Mouse (Mus musculus) embryonic facial prominence, embryonic 11.5 days (tissue): ENCODE results near the gene Galnt16. TPM values are rescaled to one million over a fixed set of nuclear protein-coding genes. Genes with fewer than 3 reads are reported as not detected.

Experiments used
- ATAC-seq: fragments of 200-750 bp; cut with Nextera tagmentation; replicated peaks from 2 replicates; pipeline ENCODE4 v1.8.0; 2017; ENCODE audit warnings: low read depth; ENCODE audit not compliant: insufficient number of reproducible peaks, low FRiP score, low TSS enrichment
- DNase-seq: peaks from one replicate; pipeline ENCODE4 v3.0.0-alpha.2; 2015; ENCODE audit warnings: low spot score
- H3K27ac ChIP-seq: fragments of 300-500 bp; sonication (generic); replicated peaks from 2 replicates; pipeline ENCODE4 v1.5.1; 2014; ENCODE audit warnings: mild to moderate bottlenecking, low read depth, low read length, control low read depth
- H3K27me3 ChIP-seq: fragments of 300-500 bp; sonication (generic); 2 replicates; pipeline ENCODE4 v1.6.1; 2014; ENCODE audit warnings: mild to moderate bottlenecking, low read length, moderate library complexity, mixed read lengths; ENCODE audit not compliant: control insufficient read depth, insufficient read depth
- H3K36me3 ChIP-seq: fragments of 300-500 bp; sonication (generic); replicated peaks from 2 replicates; pipeline ENCODE4 v1.6.1; 2014; ENCODE audit warnings: low read depth, mild to moderate bottlenecking, low read length, moderate library complexity, mixed read lengths; ENCODE audit not compliant: control insufficient read depth, insufficient read depth
- H3K4me1 ChIP-seq: fragments of 300-500 bp; sonication (generic); 2 replicates; pipeline ENCODE4 v1.6.1; 2014; ENCODE audit warnings: low read length, mixed read lengths; ENCODE audit not compliant: control insufficient read depth, insufficient read depth
- H3K4me2 ChIP-seq: fragments of 300-500 bp; sonication (generic); 2 replicates; pipeline ENCODE4 v1.6.1; 2014; ENCODE audit warnings: low read depth, mild to moderate bottlenecking, control low read depth, low read length, moderate library complexity
- H3K4me3 ChIP-seq: fragments of 300-500 bp; sonication (generic); 2 replicates; pipeline ENCODE4 v1.5.1; 2014; ENCODE audit warnings: low read depth, low read length, control low read depth
- H3K9ac ChIP-seq: fragments of 300-500 bp; sonication (generic); replicated peaks from 2 replicates; pipeline ENCODE4 v1.6.1; 2014; ENCODE audit warnings: mild to moderate bottlenecking, control low read depth, low read length
- H3K9me3 ChIP-seq: fragments of 300-500 bp; sonication (generic); replicated peaks from 2 replicates; pipeline ENCODE4 v1.6.1; 2016; ENCODE audit warnings: mild to moderate bottlenecking, low read length, inconsistent platforms, mixed read lengths; ENCODE audit not compliant: control insufficient read depth
- WGBS: fragments of 180-500 bp; shearing (Covaris S2); extraction: QIAGEN DNeasy Blood & Tissue Kit; methylation state at CpG from one replicate; pipeline ENCODE4 v1.1.7; 2014; 5-methylcytosine and 5-hydroxymethylcytosine counted together
- polyA plus RNA-seq: library from polyadenylated mRNA; unstranded; fragments of >200 nt; fragmentation: Nextera tagmentation; extraction: Ambion mirVana; gene quantifications from 2 replicates; pipeline ENCODE4 v1.2.1, GENCODE M21; 2014

Gene Galnt16
- polyA plus RNA-seq, 1 experiment from 2014 or later, result 6.9 TPM

DNA sequence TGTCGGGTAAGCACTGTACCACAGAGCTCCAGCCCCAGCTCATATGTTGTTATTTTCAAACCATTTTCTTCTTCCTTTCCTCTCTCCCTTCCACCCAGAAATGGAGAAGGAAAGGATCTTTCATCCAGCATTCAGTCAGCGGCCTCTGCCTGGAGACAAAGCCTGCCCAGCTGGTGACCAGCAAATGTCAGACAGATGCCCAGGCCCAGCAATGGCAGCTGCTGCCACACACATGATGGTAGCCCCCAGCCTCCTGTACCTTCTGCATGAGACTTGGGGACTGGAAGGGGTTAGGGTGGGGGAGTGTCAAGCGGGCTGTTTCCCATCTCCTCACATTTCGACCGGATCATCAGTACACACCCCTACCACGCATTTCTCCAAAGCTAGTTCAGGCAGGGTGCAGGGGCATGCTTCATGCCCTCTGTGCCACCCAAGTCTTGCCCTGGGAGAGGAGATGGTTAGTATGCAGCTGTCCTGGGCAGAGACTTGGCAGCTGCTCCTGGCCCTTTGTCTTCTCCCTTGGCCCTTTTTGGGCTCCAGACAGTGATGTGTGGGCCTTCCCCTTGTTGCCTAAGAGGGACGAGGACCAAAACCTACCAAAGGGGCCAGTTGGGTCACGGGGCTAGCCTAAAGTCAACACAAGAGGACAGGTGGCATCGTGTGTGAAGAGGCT, 83.7 kb downstream of the Galnt16 start:
- no peaks in the 10 kb centered on the region for H3K27me3 ChIP-seq
- H3K4me1 ChIP-seq, result no peaks in the 10 kb centered on the region
- H3K9me3 ChIP-seq, result no peaks in the 10 kb centered on the region
- no peak overlapping the region for H3K4me3 ChIP-seq
- ATAC-seq, result no peak
- H3K27ac ChIP-seq, result no peak overlapping the region
- DNase-seq, result no peak
- H3K9ac ChIP-seq, result no peak overlapping the region
- H3K4me2 ChIP-seq, result no peak overlapping the region
- H3K36me3 ChIP-seq, result no peaks in the 10 kb centered on the region
- WGBS, result 83% methylated on average over 9 of the region's 9 CpGs

DNA sequence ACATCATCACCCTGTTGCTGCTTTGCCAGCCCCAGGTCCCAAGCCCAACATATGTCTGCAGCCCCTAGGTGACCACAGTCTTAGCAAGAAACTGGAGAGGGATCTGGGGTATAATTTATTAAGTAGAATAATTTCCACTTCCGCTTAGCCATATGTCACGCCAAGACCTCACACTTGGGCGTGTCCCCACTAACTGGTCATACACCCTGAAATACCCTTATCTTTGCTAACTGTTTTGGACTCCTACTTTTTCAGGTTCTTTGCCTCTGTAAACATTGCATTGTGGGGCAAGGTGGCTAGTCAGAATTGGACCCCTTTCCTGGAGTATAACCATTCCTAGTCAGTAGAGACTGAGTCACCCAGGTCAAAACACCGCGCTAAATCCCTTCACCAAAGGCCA, 84.4 kb downstream of the Galnt16 start:
- no peaks in the 10 kb centered on the region for H3K9me3 ChIP-seq
- ATAC-seq (no peak), DNase-seq (no peak)
- WGBS, result 92% methylated on average over 5 of the region's 5 CpGs
- no peaks in the 10 kb centered on the region for H3K4me1 ChIP-seq
- H3K36me3 ChIP-seq, result no peaks in the 10 kb centered on the region
- H3K9ac ChIP-seq, result no peak overlapping the region
- H3K4me3 ChIP-seq, result no peak overlapping the region
- no peak overlapping the region for H3K4me2 ChIP-seq
- no peak overlapping the region for H3K27ac ChIP-seq
- no peaks in the 10 kb centered on the region for H3K27me3 ChIP-seq

GRCm38 (mm10) chr12:80603566-80603965, 85.5 kb downstream of the Galnt16 start:
- ATAC-seq (no peak), DNase-seq (no peak)
- 58% methylated on average over 4 of the region's 4 CpGs for WGBS
- H3K27me3 ChIP-seq, result no peaks in the 10 kb centered on the region
- H3K4me2 ChIP-seq, result no peak overlapping the region
- H3K36me3 ChIP-seq, result no peaks in the 10 kb centered on the region
- H3K27ac ChIP-seq, result no peak overlapping the region
- H3K9me3 ChIP-seq, result no peaks in the 10 kb centered on the region
- no peak overlapping the region for H3K4me3 ChIP-seq
- H3K4me1 ChIP-seq, result no peaks in the 10 kb centered on the region
- no peak overlapping the region for H3K9ac ChIP-seq

DNA sequence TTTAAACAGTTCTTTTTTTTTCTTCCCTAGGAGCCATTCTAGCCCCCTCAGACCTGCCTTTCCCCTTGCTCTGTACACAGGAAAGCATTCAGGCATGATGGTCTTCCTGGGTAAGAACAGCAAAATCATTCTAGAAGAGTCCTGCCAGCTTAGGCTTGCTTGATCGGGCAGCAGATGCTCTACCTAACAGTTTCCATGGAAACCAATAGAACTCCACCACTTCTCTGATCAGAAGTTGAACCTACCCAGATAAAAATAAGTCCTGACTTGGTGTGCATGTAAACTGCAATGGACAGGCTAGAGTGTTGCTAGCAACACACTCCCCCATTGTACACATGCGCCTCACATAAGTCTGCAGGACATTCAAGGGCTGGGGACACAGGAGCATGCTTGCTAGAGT, 86.1 kb downstream of the Galnt16 start:
- Histone ChIP-seq H3K4me1 (no peaks in the 10 kb centered on the region), H3K4me2 (no peak overlapping the region), H3K9me3 (no peaks in the 10 kb centered on the region), H3K9ac (no peak overlapping the region), H3K36me3 (no peaks in the 10 kb centered on the region), H3K27me3 (no peaks in the 10 kb centered on the region), H3K4me3 (no peak overlapping the region), H3K27ac (no peak overlapping the region)
- no peak for ATAC-seq
- WGBS, result 89% methylated on average over 2 of the region's 2 CpGs
- no peak for DNase-seq

DNA sequence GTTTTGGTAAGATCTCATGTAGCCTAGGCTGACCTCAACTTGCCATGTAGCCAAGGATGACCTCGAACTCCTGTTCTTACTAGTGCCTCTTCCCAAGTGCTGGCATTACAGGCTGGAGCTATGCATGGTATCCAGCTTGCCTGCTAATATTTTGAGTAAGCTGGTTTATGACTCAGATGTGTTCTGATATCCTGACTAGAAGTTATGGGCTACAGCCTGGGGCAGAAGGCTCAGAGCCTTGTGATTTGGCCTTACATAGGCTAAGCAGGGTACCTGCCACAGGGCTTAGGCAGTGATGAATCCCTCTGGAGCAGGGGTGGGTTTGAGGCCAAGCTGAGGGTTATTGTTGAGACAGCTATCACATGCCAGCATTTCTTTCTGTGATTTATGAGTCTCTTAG, 90.5 kb downstream of the Galnt16 start:
- no peaks in the 10 kb centered on the region for H3K9me3 ChIP-seq
- H3K27ac ChIP-seq, result no peak overlapping the region
- no peaks in the 10 kb centered on the region for H3K36me3 ChIP-seq
- no peaks in the 10 kb centered on the region for H3K4me1 ChIP-seq
- WGBS, result 81% methylated on average over 1 of the region's 1 CpGs
- no peak overlapping the region for H3K4me2 ChIP-seq
- no peaks in the 10 kb centered on the region for H3K27me3 ChIP-seq
- DNase-seq (no peak), ATAC-seq (no peak)
- no peak overlapping the region for H3K4me3 ChIP-seq
- no peak overlapping the region for H3K9ac ChIP-seq

DNA sequence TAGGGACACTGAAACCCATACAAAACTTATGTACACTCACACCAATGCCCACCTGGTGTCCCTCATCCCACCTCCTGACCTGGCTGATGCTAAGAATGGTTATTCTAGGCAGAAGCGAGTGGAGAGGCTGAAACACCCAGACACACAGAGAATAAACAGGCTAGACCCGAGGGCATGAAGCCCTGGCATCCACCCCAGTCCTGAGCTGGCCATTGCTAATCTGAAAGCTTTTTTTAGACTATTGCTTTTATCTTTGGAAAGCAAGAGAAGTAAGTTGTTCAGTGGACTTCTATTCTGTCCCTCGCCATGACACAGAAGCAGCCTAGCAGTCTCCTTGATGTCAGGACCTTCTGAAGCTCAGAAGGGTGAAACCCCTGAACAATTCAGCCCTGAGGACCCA, 91.9 kb downstream of the Galnt16 start:
- no peak for ATAC-seq
- Histone ChIP-seq H3K9ac (no peak overlapping the region), H3K4me1 (no peaks in the 10 kb centered on the region), H3K36me3 (no peaks in the 10 kb centered on the region), H3K4me3 (no peak overlapping the region), H3K4me2 (no peak overlapping the region), H3K27ac (no peak overlapping the region), H3K9me3 (no peaks in the 10 kb centered on the region), H3K27me3 (no peaks in the 10 kb centered on the region)
- WGBS, result 82% methylated on average over 3 of the region's 3 CpGs
- DNase-seq, result no peak

DNA sequence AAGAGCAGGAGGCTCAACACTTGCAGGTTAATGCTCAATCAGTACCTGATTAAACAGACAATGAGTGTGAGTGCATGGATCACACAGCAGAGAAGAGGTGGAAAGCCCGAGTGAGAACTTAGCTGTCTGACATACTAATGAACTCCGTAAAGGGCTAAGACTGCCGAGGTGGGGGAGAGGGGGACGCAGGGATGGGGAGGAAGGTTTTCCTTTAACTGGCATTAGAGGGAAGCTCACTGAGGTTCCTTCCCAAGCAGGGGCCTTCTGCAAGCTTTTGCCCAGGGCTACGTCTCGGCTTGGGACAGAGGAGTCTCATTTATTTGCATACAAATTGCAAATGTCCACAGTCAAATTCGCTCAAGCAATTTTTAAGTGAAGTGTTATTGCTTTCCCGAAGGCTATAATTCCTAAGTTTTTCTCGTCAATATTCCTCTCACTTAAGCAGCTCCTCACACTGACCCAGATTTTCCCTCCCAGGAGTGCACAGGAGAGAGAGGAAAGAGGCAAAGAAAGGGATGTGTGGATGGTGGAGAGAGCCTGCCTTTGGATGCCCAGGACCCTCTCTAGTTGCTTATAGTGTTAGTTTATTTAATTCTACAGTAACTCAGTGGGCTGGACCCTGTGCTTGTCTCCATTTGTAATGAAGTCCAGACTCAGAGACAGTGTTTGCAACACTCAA, 94.2 kb downstream of the Galnt16 start:
- no peaks in the 10 kb centered on the region for H3K27me3 ChIP-seq
- ATAC-seq, result no peak
- no peak overlapping the region for H3K9ac ChIP-seq
- DNase-seq, result no peak
- H3K4me3 ChIP-seq, result no peak overlapping the region
- WGBS, result 62% methylated on average over 9 of the region's 9 CpGs
- no peaks in the 10 kb centered on the region for H3K9me3 ChIP-seq
- no peaks in the 10 kb centered on the region for H3K4me1 ChIP-seq
- no peaks in the 10 kb centered on the region for H3K36me3 ChIP-seq
- H3K27ac ChIP-seq, result no peak overlapping the region
- no peak overlapping the region for H3K4me2 ChIP-seq

GRCm38 (mm10) chr12:80615371-80616257, 97.5 kb downstream of the Galnt16 start:
- no peak overlapping the region for H3K27ac ChIP-seq
- no peaks in the 10 kb centered on the region for H3K27me3 ChIP-seq
- no peaks in the 10 kb centered on the region for H3K4me1 ChIP-seq
- ATAC-seq (no peak), DNase-seq (no peak)
- WGBS, result 66% methylated on average over 7 of the region's 7 CpGs
- H3K9ac ChIP-seq, result no peak overlapping the region
- no peaks in the 10 kb centered on the region for H3K9me3 ChIP-seq
- no peak overlapping the region for H3K4me2 ChIP-seq
- no peak overlapping the region for H3K4me3 ChIP-seq
- H3K36me3 ChIP-seq, result no peaks in the 10 kb centered on the region
